Mouse (Mus musculus) urinary bladder, postnatal 36 days (tissue): ENCODE results near the gene Ppfibp1.
A peak's percentile ranks its signal among the peaks of the same experiment; 100 is the strongest.
"Not testable (repeated sequence)": the region's sequence is repeated elsewhere in the genome, so short reads cannot be mapped to it uniquely, and the experiment has no call there.

Source experiments
- DNase-seq, 2 experiments: peaks; one replicate each; pipeline ENCODE4 v3.0.0; 2022; ENCODE audit warnings: low spot score in 2 of 2, mixed read lengths in 1 of 2

The Ppfibp1 gene

DNA sequence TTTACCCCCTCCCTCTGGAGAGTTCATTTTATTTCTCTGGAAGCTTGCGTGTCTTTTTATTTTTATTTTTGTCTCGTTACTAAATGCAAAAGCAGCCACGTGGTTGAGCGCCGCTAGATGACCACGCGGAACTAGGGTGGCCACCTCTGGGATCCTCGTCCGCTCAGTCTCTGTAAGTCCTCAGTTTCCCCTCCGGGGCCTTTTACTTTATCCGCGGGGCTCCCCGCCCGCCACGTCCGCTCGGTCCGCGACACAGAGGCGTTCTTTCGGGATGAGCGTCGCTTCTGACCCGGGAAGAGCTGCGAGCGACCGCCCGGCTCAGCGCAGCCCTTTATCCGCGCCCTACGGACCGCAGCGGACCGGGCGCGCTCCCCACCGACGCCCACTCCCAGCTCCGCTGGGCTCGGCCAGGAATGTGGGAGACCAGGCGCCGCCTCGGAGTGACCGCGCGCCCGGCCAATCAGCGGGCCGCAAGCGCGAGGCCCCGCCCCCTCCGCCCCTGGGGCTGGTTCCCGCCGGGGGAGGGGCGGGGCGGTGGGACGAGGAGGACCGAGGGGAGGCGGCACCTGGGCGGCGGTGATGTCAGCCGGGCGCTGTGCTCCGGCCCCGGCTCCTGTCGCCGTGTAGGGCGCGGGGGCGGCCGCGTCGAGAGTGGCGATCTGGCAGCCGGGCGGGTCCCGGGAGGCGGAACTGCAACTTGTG lies at the start of gene Ppfibp1:
Gene Ppfibp1 (plus strand): TSS at position 530 of the 702 bp plus-strand sequence.
- peak; percentile 94 to 96 for DNase-seq

GRCm38 (mm10) chr6:146838863-146839262 lies 49.4 kb upstream of the Ppfibp1 start:
- no peak for DNase-seq

GRCm38 (mm10) chr6:146844867-146845266 lies 43.4 kb upstream of the Ppfibp1 start:
- DNase-seq, result no peak

- no peak for DNase-seq
Observed at GRCm38 (mm10) chr6:146845347-146845746, 42.9 kb upstream of the Ppfibp1 start.

GRCm38 (mm10) chr6:146845961-146846750 lies 42.1 kb upstream of the Ppfibp1 start:
- DNase-seq, result no peak

DNA sequence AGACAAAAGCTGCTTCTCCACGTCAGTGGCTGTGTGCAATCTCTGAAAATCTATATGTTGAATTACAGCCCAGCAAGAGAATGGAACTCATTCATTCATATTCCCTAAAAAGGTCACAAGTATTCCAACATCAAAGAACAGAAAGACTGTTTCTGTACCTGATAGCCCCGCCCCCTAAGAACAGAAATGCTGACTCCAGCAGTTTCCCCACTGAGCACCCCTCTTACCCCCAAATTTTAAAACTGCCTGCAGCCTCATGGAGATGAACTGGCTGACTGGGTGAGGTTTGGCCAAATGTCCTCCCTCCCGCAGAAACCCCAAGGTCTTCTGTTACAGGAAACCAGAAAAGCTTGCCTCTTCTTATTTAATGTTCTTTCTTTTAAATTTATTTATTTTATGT lies 40.9 kb upstream of the Ppfibp1 start:
- DNase-seq, result no peak

DNA sequence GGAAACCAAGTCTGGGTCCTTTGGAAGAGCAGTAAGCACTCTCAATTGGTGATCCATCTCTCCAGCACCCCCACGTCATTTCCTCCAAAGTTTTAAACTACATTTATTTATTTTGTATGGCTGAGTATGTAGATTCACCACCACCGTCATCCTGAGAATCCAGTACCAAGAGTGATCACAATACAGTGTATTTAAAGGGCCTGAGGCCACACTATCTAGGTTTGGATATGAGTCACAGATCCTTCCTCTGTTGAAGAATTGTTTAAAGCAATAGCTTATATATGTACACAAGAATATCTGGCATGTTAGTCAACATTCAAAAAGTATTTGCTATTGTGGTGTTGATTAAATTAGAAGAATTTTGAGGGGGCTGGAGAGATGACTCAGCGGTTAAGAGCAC lies 40.0 kb upstream of the Ppfibp1 start:
- DNase-seq, result no peak

- DNase-seq, result no peak
Observed at GRCm38 (mm10) chr6:146850050-146850449, 38.2 kb upstream of the Ppfibp1 start, which contains the start of gene Smco2. Gene Smco2 (plus strand): TSS chr6:146850104.

DNA sequence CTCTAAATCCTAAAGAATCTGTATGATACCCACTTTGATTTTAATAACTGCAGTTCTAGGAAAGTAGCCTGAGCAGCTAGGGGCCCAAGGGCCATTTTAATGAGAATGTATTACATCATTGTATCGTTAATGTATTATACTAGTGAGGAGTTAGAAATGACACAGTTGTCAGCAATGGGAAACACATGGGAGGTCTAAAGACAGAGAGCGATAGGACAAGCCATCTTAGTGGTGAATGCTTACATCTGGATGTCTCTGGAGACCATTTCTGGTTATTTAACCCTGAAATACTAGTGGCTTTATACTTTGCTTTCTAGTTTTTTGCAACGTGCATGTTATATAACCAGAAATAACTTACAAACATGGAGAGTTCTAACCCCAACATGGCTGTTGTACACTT lies 36.4 kb upstream of the Ppfibp1 start:
- DNase-seq, result no peak

DNA sequence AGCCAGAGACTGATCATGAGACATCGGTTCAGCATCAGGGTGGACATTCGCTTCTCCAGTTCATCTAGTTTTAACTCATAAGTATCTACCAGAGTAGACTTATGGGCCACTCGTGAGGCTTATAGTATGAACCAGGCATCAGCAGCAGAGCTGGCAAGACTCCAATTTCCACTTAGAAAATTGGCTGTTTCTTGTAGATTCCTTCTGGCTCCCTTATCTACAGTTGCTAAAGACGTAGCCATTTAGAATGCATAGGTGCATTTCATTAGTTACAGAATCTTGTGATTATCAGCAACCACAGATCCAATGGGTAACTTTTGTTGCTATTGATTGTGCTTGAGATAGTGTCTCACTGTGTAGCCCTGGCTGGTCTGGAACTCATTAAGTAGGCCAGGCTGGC lies 35.5 kb upstream of the Ppfibp1 start:
- no peak for DNase-seq

DNA sequence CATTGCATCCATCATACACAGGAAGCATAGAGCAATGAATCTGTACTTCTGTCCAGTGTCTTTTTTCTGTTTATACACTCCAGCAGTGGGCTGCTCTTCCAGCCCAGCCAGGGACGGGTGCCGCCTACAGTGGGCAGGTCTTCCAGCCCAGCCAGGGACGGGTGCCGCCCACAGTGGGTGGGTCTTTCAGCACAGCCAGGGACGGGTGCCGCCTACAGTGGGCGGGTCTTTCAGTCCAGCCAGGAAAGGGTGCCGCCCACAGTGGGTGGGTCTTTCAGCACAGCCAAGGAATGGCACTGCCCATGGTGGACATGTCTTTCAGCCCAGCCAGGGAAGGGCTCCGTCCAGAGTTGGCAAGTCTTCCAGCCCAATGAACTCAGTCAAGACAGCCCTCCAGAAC lies 33.1 kb upstream of the Ppfibp1 start:
- no peak for DNase-seq

GRCm38 (mm10) chr6:146857386-146857785 lies 30.9 kb upstream of the Ppfibp1 start:
- DNase-seq, result no peak

DNA sequence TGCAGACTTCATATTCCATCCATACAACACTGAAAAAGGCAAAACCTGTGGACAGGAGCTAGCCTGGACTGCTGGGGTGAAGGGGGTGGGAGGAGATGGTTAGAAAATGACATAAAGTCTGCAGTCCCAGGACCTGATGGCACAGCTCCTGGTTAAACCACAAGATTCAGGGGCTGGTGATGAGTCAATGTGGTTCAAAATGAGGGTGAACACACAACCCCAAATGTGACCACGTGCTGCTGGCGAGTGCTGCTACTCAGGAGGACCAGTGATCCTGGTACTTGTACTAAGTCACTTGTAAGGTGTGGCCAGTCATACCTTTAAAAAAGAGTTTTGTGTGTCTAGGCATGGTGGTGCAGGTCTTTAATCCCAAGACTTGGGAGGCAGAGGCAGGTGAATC lies 25.1 kb upstream of the Ppfibp1 start:
- DNase-seq, result no peak

DNA sequence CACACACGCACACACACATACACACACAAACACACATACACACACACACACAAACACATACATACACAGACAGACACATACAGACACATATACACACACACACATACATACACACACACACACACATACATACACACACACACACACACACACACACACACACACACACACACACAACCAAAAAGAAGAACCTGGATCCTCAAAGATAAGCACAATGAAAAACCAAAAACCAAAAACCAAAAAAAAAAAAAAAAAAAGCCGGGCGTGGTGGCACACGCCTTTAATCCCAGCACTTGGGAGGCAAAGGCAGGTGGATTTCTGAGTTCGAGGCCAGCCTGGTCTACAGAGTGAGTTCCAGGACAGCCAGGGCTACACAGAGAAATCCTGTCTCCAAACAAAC lies 23.9 kb upstream of the Ppfibp1 start:
- not testable (repeated sequence) for DNase-seq

- DNase-seq, result no peak
Observed at GRCm38 (mm10) chr6:146865701-146866100, 22.6 kb upstream of the Ppfibp1 start.

- DNase-seq, result no peak
Observed at GRCm38 (mm10) chr6:146871975-146872374, 16.3 kb upstream of the Ppfibp1 start.

- DNase-seq, result no peak
Observed at GRCm38 (mm10) chr6:146874415-146874814, 13.9 kb upstream of the Ppfibp1 start.

DNA sequence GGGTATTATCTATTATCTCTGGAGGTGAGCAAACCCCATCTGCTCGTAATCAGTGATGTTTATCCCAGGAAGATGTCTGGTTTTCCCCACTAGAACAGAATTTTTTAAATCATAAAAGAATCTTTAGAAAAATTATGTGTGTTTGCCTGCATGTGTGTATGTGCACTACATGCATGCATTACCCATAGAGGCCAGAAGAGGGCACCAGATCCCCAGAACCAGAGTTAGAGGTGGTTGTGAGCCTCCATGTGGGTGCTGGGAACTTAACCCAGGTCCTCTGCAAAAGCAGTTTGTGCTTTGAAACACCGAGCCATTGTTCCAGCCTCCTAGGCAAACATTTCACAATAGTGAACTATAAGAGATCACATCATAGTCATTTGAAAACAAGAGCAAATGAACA lies 11.5 kb upstream of the Ppfibp1 start:
- no peak for DNase-seq

DNA sequence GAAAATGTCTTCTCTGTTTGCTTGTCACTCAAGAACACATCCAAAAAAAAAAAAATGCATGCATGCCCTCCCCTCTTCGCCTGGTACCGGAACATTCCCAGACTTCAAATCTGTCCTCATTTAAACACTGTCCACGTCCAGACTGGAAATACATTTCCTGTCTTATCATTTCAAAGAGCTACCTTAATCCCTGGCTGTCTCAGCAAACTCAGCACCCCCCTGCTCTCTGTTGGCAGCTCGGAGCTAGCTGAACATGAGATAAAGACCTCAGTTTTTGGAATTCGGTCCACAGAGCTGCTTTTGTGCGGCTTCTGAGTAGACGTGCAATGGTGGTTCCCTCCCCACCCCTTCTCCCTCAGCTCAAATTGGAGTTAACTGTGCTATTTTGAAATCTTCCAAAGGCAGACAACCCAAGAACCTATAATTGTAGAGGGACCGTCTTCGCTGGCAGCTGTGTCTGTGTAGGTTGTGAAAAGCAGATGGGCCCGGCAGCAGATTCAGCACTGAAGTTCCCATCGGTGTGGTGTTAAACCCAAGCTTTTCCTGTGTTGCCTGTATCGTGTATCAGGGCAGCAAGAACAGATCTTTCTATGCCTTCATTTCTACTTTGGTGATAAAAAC lies 10.8 kb upstream of the Ppfibp1 start:
- no peak for DNase-seq

GRCm38 (mm10) chr6:146878926-146879325 lies 9.4 kb upstream of the Ppfibp1 start:
- DNase-seq, result no peak

DNA sequence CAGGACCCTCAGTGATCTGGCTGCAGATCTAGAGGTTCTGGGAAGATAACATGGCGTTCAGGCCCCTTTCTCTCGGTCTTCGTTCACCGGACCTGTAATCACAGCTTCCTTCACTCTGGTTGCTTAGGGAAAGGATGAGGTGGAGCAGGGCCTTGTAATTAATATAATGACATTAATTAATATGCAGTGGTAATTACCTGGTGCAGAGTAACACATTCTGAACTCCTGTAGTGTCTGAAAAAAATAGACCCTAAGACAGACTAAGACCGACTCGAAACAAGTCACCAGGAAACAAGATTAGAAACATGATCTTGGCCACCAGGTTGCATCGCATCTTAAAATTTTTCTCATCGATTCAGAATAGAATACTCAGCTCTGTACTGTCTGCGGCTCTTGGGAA lies 8.4 kb upstream of the Ppfibp1 start:
- DNase-seq, result no peak

DNA sequence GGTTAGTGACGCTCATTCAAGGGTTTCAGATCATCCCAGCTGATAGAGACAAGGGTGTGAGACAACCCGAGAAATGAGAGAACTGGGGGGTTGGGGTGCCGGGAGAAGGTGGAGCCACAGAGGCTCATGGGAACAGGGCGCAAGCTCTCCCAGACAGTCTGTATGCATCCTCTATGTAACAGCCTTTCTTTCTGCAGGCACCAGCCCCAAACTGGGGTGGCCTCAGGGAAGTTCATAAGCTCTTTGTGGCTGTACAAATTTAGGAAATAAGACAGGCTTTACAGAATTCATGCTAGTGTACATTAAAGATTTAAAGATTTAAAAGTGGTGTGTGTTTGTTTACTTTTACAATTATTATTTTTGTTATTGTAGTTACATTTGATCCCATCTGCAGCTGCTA lies 8.0 kb upstream of the Ppfibp1 start:
- DNase-seq, result no peak
